Mouse (Mus musculus) central nervous system, embryonic 14 days (tissue): Measurements from ENCODE around the gene Gm8926. TPM values are rescaled to one million over a fixed set of nuclear protein-coding genes. Genes with fewer than 3 reads are reported as not detected.

Experiments
- polyA plus RNA-seq: library from polyadenylated mRNA; depleted of rRNA; stranded (reverse); fragments of >200 nt; gene quantifications from 2 replicates; pipeline ENCODE4 v1.2.3, GENCODE M21; 2012; rRNA removed

Gm8926 gene
- not detected in 2 replicates for polyA plus RNA-seq

GRCm38 (mm10) chr5:11770248-11770647, at the start of gene Gm8926:
Gene Gm8926 (plus strand): TSS chr5:11770548.

Other genes with a start within 250 kb of the Gm8926 start
- not detected in 2 replicates for gene Gm6460, start 175.6 kb upstream of the Gm8926 start, polyA plus RNA-seq
- not detected in 2 replicates for gene Gm8922, start 88.6 kb upstream of the Gm8926 start, polyA plus RNA-seq
- not detected in 2 replicates for gene Gm6465, start 75.0 kb downstream of the Gm8926 start, polyA plus RNA-seq
- not detected in 2 replicates for gene 4933402N22Rik, start 147.5 kb downstream of the Gm8926 start, polyA plus RNA-seq